Mouse (Mus musculus) forebrain, postnatal 0 days (tissue): ENCODE measurements at regions not wholly inside any gene's neighbourhood (a gene's known extent, or its start where the extent isn't known, plus 50 kb on each side); places are given as distances from the start of the nearest gene placed in this dataset.

Experiments
- ATAC-seq: fragments of 200-750 bp; cut with Nextera tagmentation; 2 replicates; pipeline ENCODE4 v1.8.0; 2017; ENCODE audit warnings: mild to moderate bottlenecking, moderate library complexity
- DNase-seq: peaks from one replicate; pipeline ENCODE4 v3.0.0-alpha.2; 2015
- H3K27ac ChIP-seq: fragments of 300-500 bp; sonication (generic); 2 replicates; pipeline ENCODE4 v1.5.1; 2014; ENCODE audit warnings: low read depth, mild to moderate bottlenecking, antibody characterized with exemption, low read length, moderate library complexity, mixed read lengths
- H3K27me3 ChIP-seq: fragments of 300-500 bp; sonication (generic); 2 replicates; pipeline ENCODE4 v1.6.1; 2014; ENCODE audit warnings: mild to moderate bottlenecking, low read length, mixed read lengths; ENCODE audit not compliant: insufficient read depth
- H3K36me3 ChIP-seq: fragments of 300-500 bp; sonication (generic); 2 replicates; pipeline ENCODE4 v1.6.1; 2014; ENCODE audit warnings: mild to moderate bottlenecking, moderate library complexity; ENCODE audit not compliant: insufficient read depth
- H3K4me1 ChIP-seq: fragments of 300-500 bp; sonication (generic); 2 replicates; pipeline ENCODE4 v1.6.1; 2014; ENCODE audit warnings: antibody characterized with exemption; ENCODE audit not compliant: insufficient read depth
- H3K4me2 ChIP-seq: fragments of 300-500 bp; sonication (generic); 2 replicates; pipeline ENCODE4 v1.6.1; 2014; ENCODE audit warnings: low read depth, mild to moderate bottlenecking, moderate library complexity
- H3K4me3 ChIP-seq: fragments of 300-500 bp; sonication (generic); 2 replicates; pipeline ENCODE4 v1.5.1; 2014; ENCODE audit warnings: low read depth, low read length, mixed read lengths
- H3K9ac ChIP-seq: fragments of 300-500 bp; sonication (generic); 2 replicates; pipeline ENCODE4 v1.6.1; 2014; ENCODE audit warnings: mild to moderate bottlenecking
- H3K9me3 ChIP-seq: fragments of 300-500 bp; sonication (generic); 2 replicates; pipeline ENCODE4 v1.6.1; 2016; ENCODE audit warnings: low read length
- CTCF ChIP-seq: sonication (generic); IDR thresholded peaks from 2 replicates; pipeline ENCODE4 v1.5.1; 2016; ENCODE audit warnings: antibody characterized with exemption, control low read depth, low read depth
- WGBS: fragments of 180-500 bp; shearing (Covaris S2); extraction: QIAGEN DNeasy Blood & Tissue Kit; methylation state at CpG from one replicate; pipeline ENCODE4 v1.1.7; 2014; 5-methylcytosine and 5-hydroxymethylcytosine counted together

DNA sequence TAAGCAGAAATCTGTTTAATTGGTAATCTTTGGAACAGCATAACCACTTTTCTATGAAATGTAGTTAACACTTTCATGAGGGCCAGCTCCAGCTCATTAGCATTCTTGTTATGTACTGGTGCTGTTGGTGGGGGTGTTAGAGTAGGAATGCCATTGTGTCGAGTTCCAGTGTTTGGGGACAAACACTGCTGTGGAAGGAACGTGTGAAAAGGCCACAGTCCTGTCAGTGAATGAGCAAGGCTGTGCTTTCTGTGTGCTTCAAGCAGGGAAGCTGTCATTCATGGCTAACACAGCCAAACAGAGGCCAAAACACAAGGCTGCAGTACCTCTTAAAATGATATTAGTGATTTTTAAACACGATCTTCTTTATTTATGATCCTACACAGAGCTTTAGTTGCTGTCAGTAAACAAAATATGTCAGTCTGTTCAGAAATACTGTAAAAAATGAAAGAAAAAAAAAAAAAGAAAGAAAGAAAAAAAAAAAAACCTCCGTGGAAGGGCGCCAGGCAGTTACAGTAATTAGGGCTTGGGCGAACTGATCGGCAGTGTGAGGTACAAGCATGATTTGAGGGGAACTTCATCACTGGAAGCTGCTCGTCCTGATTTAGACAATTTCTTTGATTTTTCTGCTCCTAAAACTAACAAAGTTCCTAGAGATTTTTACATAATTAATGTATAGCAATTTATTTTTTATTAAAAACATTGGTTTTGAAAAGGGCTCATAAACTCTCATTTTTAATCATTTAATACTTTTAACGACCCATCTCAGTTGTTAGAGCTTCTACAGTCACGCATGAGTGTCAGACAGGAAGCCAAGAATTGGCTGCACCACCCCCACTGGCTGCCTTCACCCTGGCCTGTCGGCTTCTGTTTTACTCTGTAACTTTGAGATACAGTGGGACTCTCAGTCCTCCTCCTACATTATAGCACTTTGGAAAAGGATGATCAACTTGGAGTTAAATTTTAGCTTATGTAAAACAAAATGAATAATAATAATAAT, 80.8 kb upstream of the Dnajc24 start:
- Histone ChIP-seq H3K27ac (no peak overlapping the region), H3K27me3 (peaks cover 18% of the 10 kb centered on the region), H3K9ac (no peak overlapping the region), H3K4me2 (peak overlapping the region; percentile 11; the same call in 1 of the 2 replicates), H3K4me1 (peaks cover 3% of the 10 kb centered on the region; the same call in 1 of the 2 replicates), H3K36me3 (no peaks in the 10 kb centered on the region), H3K9me3 (no peaks in the 10 kb centered on the region), H3K4me3 (no peak overlapping the region)
- peak; percentile 87 for ATAC-seq
- no peak for TF ChIP-seq CTCF
- WGBS = 8% methylated on average over 11 of the region's 11 CpGs
- DNase-seq = peak; percentile 62

DNA sequence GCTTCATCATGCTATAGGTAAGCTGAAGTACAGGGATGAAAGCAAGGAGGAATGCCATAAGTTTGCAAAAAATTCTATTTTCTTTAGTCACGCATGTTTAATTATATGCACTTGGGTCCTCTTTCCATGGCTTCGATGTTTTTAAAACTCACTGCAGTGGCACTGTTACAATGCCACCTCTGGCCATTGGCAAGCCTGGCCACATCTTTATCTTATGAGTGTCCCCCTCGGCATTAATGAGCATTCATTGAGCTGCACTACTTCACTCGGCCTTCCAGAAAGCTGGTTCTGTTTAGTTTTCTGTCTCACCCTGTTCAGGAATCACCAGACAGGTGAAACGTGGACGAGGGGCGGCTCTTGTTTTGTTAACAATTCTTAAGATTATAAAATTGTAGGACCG, 79.7 kb upstream of the Dnajc24 start:
- Histone ChIP-seq H3K4me2 (no peak overlapping the region), H3K27ac (no peak overlapping the region), H3K4me1 (peaks cover 3% of the 10 kb centered on the region; the same call in 1 of the 2 replicates), H3K9me3 (no peaks in the 10 kb centered on the region), H3K9ac (no peak overlapping the region), H3K27me3 (peaks cover 18% of the 10 kb centered on the region), H3K36me3 (no peaks in the 10 kb centered on the region), H3K4me3 (no peak overlapping the region)
- no peak for TF ChIP-seq CTCF
- WGBS = 30% methylated on average over 8 of the region's 8 CpGs
- DNase-seq (no peak), ATAC-seq (no peak)

DNA sequence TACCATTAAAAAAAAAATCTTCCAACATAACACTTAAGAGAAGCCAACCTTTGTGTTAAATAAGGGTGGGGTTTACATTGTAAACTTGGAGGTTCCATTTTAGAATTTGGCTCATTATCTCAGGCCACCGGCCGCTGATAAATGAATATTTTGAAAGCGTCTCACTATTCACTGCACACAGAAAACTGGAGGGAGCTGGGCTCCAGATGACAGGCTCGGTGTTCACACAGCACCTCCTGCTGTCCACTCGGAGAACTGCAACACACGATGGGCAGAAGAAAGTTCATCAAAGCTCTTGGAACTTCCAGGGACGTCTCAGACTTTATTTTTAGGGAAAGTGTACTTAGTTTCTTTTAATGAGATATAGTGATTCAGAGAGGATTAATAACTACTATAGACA, 78.6 kb upstream of the Dnajc24 start:
- no peak overlapping the region for H3K9ac ChIP-seq
- TF ChIP-seq CTCF = peak; percentile 80
- no peak overlapping the region for H3K27ac ChIP-seq
- ATAC-seq (0 out of 2 replicates have a peak, but pooled peaks have one; percentile 56), DNase-seq (peak; percentile 74)
- H3K4me3 ChIP-seq = no peak overlapping the region
- WGBS = 3% methylated on average over 7 of the region's 7 CpGs
- no peaks in the 10 kb centered on the region for H3K9me3 ChIP-seq
- no peak overlapping the region for H3K4me2 ChIP-seq
- peaks cover 3% of the 10 kb centered on the region; the same call in 1 of the 2 replicates for H3K4me1 ChIP-seq
- H3K36me3 ChIP-seq = no peaks in the 10 kb centered on the region
- H3K27me3 ChIP-seq = peaks cover 18% of the 10 kb centered on the region

DNA sequence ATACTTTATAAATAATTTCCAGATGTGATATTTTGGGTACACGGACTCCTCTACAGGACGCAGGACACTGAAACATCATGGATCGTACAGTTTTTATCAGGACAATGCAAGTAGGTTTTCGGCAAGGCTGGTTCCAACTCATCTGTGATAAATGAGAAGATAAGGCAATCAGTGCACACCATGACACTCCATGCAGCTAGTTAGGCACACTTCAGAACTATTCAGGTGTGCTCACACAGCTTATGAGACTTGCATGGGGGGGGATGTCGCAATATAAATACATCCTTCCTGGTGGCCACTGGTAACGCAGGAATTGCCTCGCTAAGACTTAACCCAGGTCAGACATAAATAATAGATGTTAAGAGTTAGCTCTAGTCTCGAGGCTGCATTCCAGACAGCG, 77.3 kb upstream of the Dnajc24 start:
- Histone ChIP-seq H3K4me1 (peaks cover 3% of the 10 kb centered on the region; the same call in 1 of the 2 replicates), H3K27ac (no peak overlapping the region), H3K9ac (no peak overlapping the region), H3K9me3 (no peaks in the 10 kb centered on the region), H3K36me3 (no peaks in the 10 kb centered on the region), H3K27me3 (peaks cover 15% of the 10 kb centered on the region), H3K4me3 (no peak overlapping the region), H3K4me2 (no peak overlapping the region)
- ATAC-seq = no peak
- no peak for TF ChIP-seq CTCF
- no peak for DNase-seq
- WGBS = 57% methylated on average over 9 of the region's 9 CpGs

DNA sequence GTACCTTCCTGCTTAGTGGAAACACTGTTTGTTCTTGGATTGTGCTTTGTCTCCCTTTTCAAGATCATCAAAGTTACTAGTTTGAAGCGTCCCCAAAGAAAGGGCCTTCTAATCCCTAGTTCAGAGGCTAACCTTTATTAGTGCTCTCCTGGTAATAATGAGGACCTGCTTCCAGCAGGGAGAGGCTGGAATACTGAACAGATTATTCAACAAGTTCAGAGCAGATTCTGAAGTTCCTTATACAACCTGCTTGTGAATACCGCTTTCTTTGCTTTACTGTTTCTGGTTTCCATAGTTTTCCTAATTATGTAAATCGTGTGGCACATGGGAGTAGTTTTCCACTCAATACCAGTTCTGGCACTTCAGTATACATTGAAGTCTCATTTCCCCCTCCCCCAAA, 75.2 kb upstream of the Dnajc24 start:
- Histone ChIP-seq H3K4me1 (no peaks in the 10 kb centered on the region), H3K36me3 (no peaks in the 10 kb centered on the region), H3K4me2 (no peak overlapping the region), H3K9ac (no peak overlapping the region), H3K9me3 (no peaks in the 10 kb centered on the region), H3K4me3 (no peak overlapping the region), H3K27me3 (peaks cover 12% of the 10 kb centered on the region), H3K27ac (no peak overlapping the region)
- 21% methylated on average over 3 of the region's 3 CpGs for WGBS
- DNase-seq = no peak
- TF ChIP-seq CTCF = no peak
- ATAC-seq = no peak

DNA sequence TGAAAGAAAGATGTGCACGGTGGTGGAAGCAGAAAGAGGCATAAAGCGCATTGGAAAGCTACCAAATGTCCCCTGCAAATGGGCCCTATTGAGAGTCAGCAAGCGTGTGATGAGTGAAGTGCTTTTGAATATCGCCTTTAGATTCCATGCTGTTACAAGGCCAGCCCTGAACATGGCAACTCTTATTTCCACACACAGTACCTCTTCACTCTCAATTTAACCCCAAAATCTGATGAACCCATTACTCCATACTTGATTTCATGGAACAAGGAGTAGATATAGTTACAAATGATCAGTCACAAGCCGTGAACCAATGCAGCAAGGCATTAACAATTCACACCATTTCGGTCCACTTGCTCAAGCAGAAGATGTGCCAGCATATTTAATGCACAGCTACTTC, 71.1 kb upstream of the Dnajc24 start:
- DNase-seq (no peak), ATAC-seq (no peak)
- no peak overlapping the region for H3K4me2 ChIP-seq
- no peak overlapping the region for H3K9ac ChIP-seq
- H3K4me3 ChIP-seq = no peak overlapping the region
- H3K27me3 ChIP-seq = no peaks in the 10 kb centered on the region
- H3K4me1 ChIP-seq = no peaks in the 10 kb centered on the region
- H3K36me3 ChIP-seq = no peaks in the 10 kb centered on the region
- WGBS = 21% methylated on average over 6 of the region's 6 CpGs
- no peak overlapping the region for H3K27ac ChIP-seq
- no peak for TF ChIP-seq CTCF
- no peaks in the 10 kb centered on the region for H3K9me3 ChIP-seq

DNA sequence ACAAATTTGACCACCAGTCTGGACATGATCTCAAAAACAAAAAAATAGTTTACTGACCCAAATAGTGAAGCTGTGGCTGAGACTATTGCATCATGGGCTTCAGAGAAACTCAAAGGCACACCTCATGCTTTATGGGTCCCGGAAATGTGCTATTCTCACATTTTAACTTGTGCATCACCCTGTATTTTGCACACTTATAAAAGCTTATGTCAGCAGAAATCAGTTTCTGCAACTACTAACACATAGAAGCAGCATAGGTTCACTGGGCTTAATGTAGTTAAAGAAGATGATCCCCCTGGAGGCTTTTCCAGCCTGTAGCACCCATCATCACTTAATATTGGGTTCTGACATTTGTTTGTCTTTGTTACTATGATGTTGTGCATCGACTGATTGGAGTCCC, 61.0 kb upstream of the Dnajc24 start:
- H3K9ac ChIP-seq = no peak overlapping the region
- no peak for DNase-seq
- no peak overlapping the region for H3K4me3 ChIP-seq
- H3K27me3 ChIP-seq = no peaks in the 10 kb centered on the region
- H3K4me1 ChIP-seq = no peaks in the 10 kb centered on the region
- 88% methylated on average over 2 of the region's 2 CpGs for WGBS
- ATAC-seq = no peak
- H3K4me2 ChIP-seq = no peak overlapping the region
- H3K9me3 ChIP-seq = no peaks in the 10 kb centered on the region
- TF ChIP-seq CTCF = no peak
- H3K27ac ChIP-seq = no peak overlapping the region
- no peaks in the 10 kb centered on the region for H3K36me3 ChIP-seq
